Mouse (Mus musculus): ENCODE data around the gene Mtor. TPM values are rescaled to one million over a fixed set of nuclear protein-coding genes. Genes with fewer than 3 reads are reported as not detected.

Mtor gene
- polyA plus RNA-seq, 1 experiment from 2014 or later, result 20.7 TPM

DNA sequence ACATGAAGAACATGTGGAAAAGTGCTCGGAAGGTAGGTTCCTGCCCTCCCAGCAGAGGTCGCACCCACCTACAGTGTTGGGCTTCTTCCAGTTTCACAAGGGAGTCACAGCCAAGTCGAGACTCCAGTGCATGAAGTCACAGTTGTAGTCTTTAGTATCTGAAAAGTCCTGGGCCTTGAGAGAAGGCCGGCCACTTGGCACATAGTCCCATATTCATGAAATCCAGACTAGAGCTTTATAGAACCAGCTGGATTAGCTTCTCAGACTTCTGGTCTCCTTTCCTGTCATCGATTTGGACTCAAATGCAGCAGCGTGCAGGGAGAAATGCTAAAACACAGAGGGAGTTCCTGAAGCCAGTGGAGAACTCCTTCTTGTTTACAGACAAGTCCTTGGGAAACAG lies 82.4 kb downstream of the Mtor start:
- H3K27me3 ChIP-seq (replicated peaks; ENCODE audit: low read depth, poor library complexity, severe bottlenecking), result no peaks in the 10 kb centered on the region
- WGBS, result 91% methylated on average over 6 of the region's 6 CpGs
- H3K4me3 ChIP-seq, result no peak overlapping the region
- no peaks in the 10 kb centered on the region for H3K4me1 ChIP-seq
- peaks cover 95% of the 10 kb centered on the region for H3K36me3 ChIP-seq (replicated peaks)
- no peaks in the 10 kb centered on the region for H3K9me3 ChIP-seq
- no peak overlapping the region for H3K27ac ChIP-seq (replicated peaks)
- no peak for DNase-seq (ENCODE audit: low spot score)

DNA sequence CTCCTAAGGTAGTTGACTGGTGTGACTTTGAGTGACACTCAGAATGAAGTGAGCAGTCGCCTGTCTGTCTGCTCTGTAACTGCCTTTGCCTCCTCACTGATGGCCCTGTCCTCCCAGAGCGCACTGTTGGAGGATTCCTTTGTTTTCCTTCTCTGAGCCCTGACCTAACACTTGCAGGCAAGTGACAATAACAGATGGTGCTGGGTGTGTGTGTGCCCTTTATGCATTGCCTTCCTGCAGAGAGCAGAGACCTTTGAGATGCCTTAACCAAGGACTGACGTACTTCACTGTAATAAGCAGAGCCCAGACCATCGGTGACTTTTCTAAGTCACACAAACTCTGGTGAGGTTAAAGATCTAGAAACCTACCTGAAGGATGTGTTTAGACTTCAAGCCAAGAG lies 82.9 kb downstream of the Mtor start:
- 84% methylated on average over 4 of the region's 4 CpGs for WGBS
- H3K4me1 ChIP-seq, result no peaks in the 10 kb centered on the region
- H3K27ac ChIP-seq (replicated peaks), result no peak overlapping the region
- DNase-seq (ENCODE audit: low spot score), result no peak
- no peak overlapping the region for H3K4me3 ChIP-seq
- H3K27me3 ChIP-seq (replicated peaks; ENCODE audit: low read depth, poor library complexity, severe bottlenecking), result no peaks in the 10 kb centered on the region
- H3K9me3 ChIP-seq, result no peaks in the 10 kb centered on the region
- H3K36me3 ChIP-seq (replicated peaks), result peaks cover 95% of the 10 kb centered on the region

GRCm38 (mm10) chr4:148532516-148532915 lies 84.1 kb downstream of the Mtor start:
- no peaks in the 10 kb centered on the region for H3K4me1 ChIP-seq
- H3K27ac ChIP-seq (replicated peaks), result no peak overlapping the region
- no peak overlapping the region for H3K4me3 ChIP-seq
- no peaks in the 10 kb centered on the region for H3K27me3 ChIP-seq (replicated peaks; ENCODE audit: low read depth, poor library complexity, severe bottlenecking)
- 88% methylated on average over 3 of the region's 3 CpGs for WGBS
- H3K9me3 ChIP-seq, result no peaks in the 10 kb centered on the region
- peaks cover 95% of the 10 kb centered on the region for H3K36me3 ChIP-seq (replicated peaks)
- DNase-seq (ENCODE audit: low spot score), result no peak

DNA sequence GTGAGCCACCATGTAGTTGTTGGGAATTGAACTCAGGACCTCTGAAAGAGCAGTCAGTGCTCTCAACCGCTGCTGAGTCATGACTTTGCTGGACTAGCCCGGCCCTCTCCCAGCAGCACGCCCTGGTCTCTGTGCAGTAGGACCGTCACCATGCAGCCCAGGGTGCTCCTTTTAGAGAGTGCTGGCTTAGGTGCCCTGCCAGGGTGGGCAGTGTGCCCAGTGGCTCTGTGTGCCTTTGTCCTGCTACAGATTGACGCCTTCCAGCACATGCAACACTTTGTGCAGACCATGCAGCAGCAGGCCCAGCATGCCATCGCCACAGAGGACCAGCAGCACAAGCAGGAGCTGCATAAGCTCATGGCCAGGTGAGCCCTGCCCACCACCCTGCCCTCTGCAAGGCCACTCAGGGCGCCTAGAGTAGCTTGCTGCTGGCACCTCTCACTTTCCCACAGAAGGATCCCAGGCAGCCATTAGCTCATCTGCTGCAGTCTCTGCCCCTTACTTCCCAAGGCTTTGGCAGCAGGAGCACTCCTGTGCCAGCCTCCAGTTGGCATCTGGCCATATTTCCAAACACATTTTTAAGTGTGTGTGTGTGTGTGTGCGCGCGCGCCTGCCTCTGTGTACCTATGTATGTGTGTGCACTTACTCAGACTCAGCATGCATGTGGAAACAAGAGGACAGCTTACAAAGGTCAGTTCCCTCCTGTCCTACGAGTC lies 85.4 kb downstream of the Mtor start:
- Histone ChIP-seq H3K4me1 (no peaks in the 10 kb centered on the region), H3K27me3 (replicated peaks; ENCODE audit: low read depth, poor library complexity, severe bottlenecking) (no peaks in the 10 kb centered on the region), H3K27ac (replicated peaks) (no peak overlapping the region), H3K36me3 (replicated peaks) (peaks cover 97% of the 10 kb centered on the region), H3K4me3 (no peak overlapping the region), H3K9me3 (no peaks in the 10 kb centered on the region)
- DNase-seq (ENCODE audit: low spot score), result no peak
- 90% methylated on average over 12 of the region's 12 CpGs for WGBS

DNA sequence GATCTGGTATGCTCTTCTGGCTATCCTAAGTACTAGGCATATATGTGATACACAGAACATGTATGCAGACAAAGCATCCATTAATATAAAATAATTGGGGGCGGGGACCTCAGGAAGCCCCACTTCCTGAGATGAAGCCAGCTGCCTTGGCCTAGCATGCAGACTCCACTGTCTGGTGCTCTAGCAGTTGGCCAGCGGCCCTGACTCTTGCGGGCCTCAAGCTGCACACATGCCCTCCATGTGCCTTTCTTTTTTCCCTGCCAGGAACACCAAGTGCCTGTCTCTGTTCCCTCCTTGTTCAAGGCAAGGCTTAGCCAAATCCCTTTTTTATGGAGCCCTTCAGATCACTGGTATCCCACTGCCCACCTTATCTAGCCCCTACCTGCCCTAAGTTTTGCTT lies 87.5 kb downstream of the Mtor start:
- WGBS, result 90% methylated on average over 3 of the region's 3 CpGs
- DNase-seq (ENCODE audit: low spot score), result no peak
- no peaks in the 10 kb centered on the region for H3K27me3 ChIP-seq (replicated peaks; ENCODE audit: low read depth, poor library complexity, severe bottlenecking)
- peaks cover 100% of the 10 kb centered on the region for H3K36me3 ChIP-seq (replicated peaks)
- no peak overlapping the region for H3K4me3 ChIP-seq
- no peaks in the 10 kb centered on the region for H3K9me3 ChIP-seq
- no peak overlapping the region for H3K27ac ChIP-seq (replicated peaks)
- no peaks in the 10 kb centered on the region for H3K4me1 ChIP-seq

- DNase-seq (ENCODE audit: low spot score), result no peak
- no peak overlapping the region for H3K4me3 ChIP-seq
- no peaks in the 10 kb centered on the region for H3K9me3 ChIP-seq
- no peak overlapping the region for H3K27ac ChIP-seq (replicated peaks)
- no peaks in the 10 kb centered on the region for H3K4me1 ChIP-seq
- H3K27me3 ChIP-seq (replicated peaks; ENCODE audit: low read depth, poor library complexity, severe bottlenecking), result no peaks in the 10 kb centered on the region
- H3K36me3 ChIP-seq (replicated peaks), result peaks cover 99% of the 10 kb centered on the region
- WGBS, result 91% methylated on average over 4 of the region's 4 CpGs
Observed at GRCm38 (mm10) chr4:148549106-148549505, 100.7 kb downstream of the Mtor start.

DNA sequence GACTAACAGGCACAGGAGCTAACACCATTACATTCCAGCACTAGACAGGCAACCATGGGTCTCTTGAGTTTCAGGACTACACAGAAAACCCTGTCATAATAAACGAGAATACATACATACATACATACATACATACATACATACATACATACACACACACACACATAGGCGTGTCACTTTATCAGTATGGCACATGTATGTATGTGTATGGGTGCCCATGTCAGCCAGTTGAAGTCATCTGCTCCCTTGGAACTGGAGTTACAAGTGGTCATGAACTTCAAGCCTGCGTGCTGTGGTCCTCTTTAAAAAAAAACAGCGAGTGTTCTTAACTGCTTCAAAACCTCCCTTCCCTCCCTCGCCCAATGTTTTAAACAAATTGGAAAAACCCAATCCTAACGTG lies 109.4 kb downstream of the Mtor start:
- WGBS, result 35% methylated on average over 6 of the region's 6 CpGs
- no peaks in the 10 kb centered on the region for H3K9me3 ChIP-seq
- peak overlapping the region; percentile 82 for H3K4me3 ChIP-seq
- H3K27me3 ChIP-seq (replicated peaks; ENCODE audit: low read depth, poor library complexity, severe bottlenecking), result no peaks in the 10 kb centered on the region
- DNase-seq (ENCODE audit: low spot score), result no peak
- peaks cover 75% of the 10 kb centered on the region for H3K36me3 ChIP-seq (replicated peaks)
- peaks cover 8% of the 10 kb centered on the region; the same call in 1 of the 2 replicates for H3K4me1 ChIP-seq
- H3K27ac ChIP-seq (replicated peaks), result peak overlapping the region; percentile 98

GRCm38 (mm10) chr4:148558297-148559000 lies 110.0 kb downstream of the Mtor start, which contains the start of gene Exosc10:
Exosc10 (plus strand) TSS chr4:148558429.
- peaks cover 75% of the 10 kb centered on the region for H3K36me3 ChIP-seq (replicated peaks)
- no peaks in the 10 kb centered on the region for H3K9me3 ChIP-seq
- peaks cover 8% of the 10 kb centered on the region; the same call in 1 of the 2 replicates for H3K4me1 ChIP-seq
- H3K27me3 ChIP-seq (replicated peaks; ENCODE audit: low read depth, poor library complexity, severe bottlenecking), result no peaks in the 10 kb centered on the region
- H3K27ac ChIP-seq (replicated peaks), result peak within 1 kb of the TSS; percentile 98
- WGBS, result under 1% methylated on average over 63 of the region's 63 CpGs
- peak; percentile 92 for DNase-seq (ENCODE audit: low spot score)
- H3K4me3 ChIP-seq, result peak within 1 kb of the TSS; percentile 82

DNA sequence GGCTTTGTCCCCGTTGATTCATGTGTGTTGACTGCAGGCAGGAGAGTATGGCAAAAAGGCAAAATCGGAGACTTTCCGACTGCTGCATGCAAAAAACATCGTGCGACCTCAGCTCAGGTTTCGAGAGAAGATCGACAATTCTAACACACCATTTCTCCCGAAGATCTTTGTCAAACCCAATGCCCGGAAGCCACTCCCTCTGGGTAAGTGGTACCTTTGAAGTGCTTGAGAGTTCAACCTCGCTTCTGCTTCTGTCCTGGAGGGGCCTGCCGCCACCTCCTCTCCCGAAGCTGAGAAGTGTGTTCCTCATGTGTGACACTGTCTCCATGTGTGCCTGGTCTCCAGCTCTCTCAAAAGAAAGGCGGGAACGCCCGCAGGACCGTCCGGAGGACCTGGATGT lies 114.3 kb downstream of the Mtor start:
- no peak for DNase-seq (ENCODE audit: low spot score)
- Histone ChIP-seq H3K9me3 (no peaks in the 10 kb centered on the region), H3K4me1 (peaks cover 8% of the 10 kb centered on the region; the same call in 1 of the 2 replicates), H3K36me3 (replicated peaks) (peaks cover 79% of the 10 kb centered on the region), H3K4me3 (no peak overlapping the region), H3K27ac (replicated peaks) (no peak overlapping the region), H3K27me3 (replicated peaks; ENCODE audit: low read depth, poor library complexity, severe bottlenecking) (no peaks in the 10 kb centered on the region)
- 95% methylated on average over 17 of the region's 17 CpGs for WGBS

GRCm38 (mm10) chr4:148563595-148563994 lies 115.2 kb downstream of the Mtor start:
- 97% methylated on average over 12 of the region's 12 CpGs for WGBS
- no peaks in the 10 kb centered on the region for H3K9me3 ChIP-seq
- H3K36me3 ChIP-seq (replicated peaks), result peaks cover 88% of the 10 kb centered on the region
- no peak overlapping the region for H3K27ac ChIP-seq (replicated peaks)
- no peak overlapping the region for H3K4me3 ChIP-seq
- no peaks in the 10 kb centered on the region for H3K27me3 ChIP-seq (replicated peaks; ENCODE audit: low read depth, poor library complexity, severe bottlenecking)
- DNase-seq (ENCODE audit: low spot score), result no peak
- H3K4me1 ChIP-seq, result peaks cover 8% of the 10 kb centered on the region; the same call in 1 of the 2 replicates

GRCm38 (mm10) chr4:148570138-148570537 lies 121.7 kb downstream of the Mtor start:
- H3K4me1 ChIP-seq, result no peaks in the 10 kb centered on the region
- H3K9me3 ChIP-seq, result no peaks in the 10 kb centered on the region
- peaks cover 100% of the 10 kb centered on the region for H3K36me3 ChIP-seq (replicated peaks)
- no peak overlapping the region for H3K4me3 ChIP-seq
- WGBS, result 89% methylated on average over 10 of the region's 10 CpGs
- no peak overlapping the region for H3K27ac ChIP-seq (replicated peaks)
- DNase-seq (ENCODE audit: low spot score), result no peak
- H3K27me3 ChIP-seq (replicated peaks; ENCODE audit: low read depth, poor library complexity, severe bottlenecking), result no peaks in the 10 kb centered on the region

GRCm38 (mm10) chr4:148570693-148571295 lies 122.4 kb downstream of the Mtor start:
- H3K36me3 ChIP-seq (replicated peaks), result peaks cover 100% of the 10 kb centered on the region
- H3K4me1 ChIP-seq, result no peaks in the 10 kb centered on the region
- DNase-seq (ENCODE audit: low spot score), result no peak
- no peaks in the 10 kb centered on the region for H3K9me3 ChIP-seq
- H3K27me3 ChIP-seq (replicated peaks; ENCODE audit: low read depth, poor library complexity, severe bottlenecking), result no peaks in the 10 kb centered on the region
- no peak overlapping the region for H3K27ac ChIP-seq (replicated peaks)
- no peak overlapping the region for H3K4me3 ChIP-seq
- WGBS, result 96% methylated on average over 9 of the region's 9 CpGs

Data from embryonic facial prominence, embryonic 10.5 days (tissue).